13 mouse cellular contexts compared by ENCODE assay signal in the genomic region with DNA sequence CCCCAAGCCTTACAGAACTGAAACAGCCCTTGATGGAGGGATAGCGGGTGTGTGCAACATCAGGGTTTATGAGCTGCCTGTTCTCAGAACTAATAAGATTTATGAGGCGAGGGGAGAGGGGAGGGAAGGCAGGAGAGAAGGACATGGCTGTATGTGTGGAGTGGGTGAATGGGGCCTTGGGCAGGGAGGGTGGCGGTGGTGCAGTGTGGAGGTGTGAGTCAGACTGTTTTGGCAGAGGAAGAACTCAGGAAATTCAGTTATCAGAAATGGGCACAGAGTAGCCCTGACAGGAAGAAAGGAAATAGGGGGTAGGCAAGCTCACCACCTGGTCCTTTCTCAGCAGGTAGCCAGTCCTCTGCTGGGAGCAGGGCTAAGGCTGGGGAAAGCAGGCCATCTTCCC. TPM values are rescaled to one million over a fixed set of nuclear protein-coding genes. Genes with fewer than 3 reads are reported as not detected.
DNase-seq lines count a peak whose midpoint lies in the region; ATAC-seq and TF ChIP-seq lines count a peak whose summit lies in the region.
"Had no signal": no experiment of that assay in that cellular context is flagged by ENCODE, and none has a peak within 500 bp of the region (broad histone marks: within the 10 kb centered on the region; RNA-seq: fewer than 3 reads in every experiment).

No protein-coding gene starts in this region.

- 48% methylated on average over 3 of the region's 3 CpGs for WGBS in intestine, postnatal 0 days
- WGBS in intestine, embryonic 15.5 days = 52% methylated on average over 3 of the region's 3 CpGs

- CTCF ChIA-PET in Patski (lab: Charles Lee) = interaction anchor here (1.0 to 2.9 kb wide), 2 partner anchors 14 to 130 kb away, joined by 3 to 9 read pairs; no protein-coding TSS in a partner anchor

- no peak for TF ChIP-seq CTCF in intestine, postnatal 0 days (IDR thresholded peaks at IDR 0.05; ENCODE audit: low read depth)
- no peak for TF ChIP-seq CTCF in Patski (IDR thresholded peaks at IDR 0.05)

- no peak overlapping the region for H3K27ac ChIP-seq in intestine, postnatal 0 days (ENCODE audit: low read depth, low read length)
- H3K27ac ChIP-seq in intestine, embryonic 15.5 days = no peak overlapping the region
- H3K27ac ChIP-seq: embryonic facial prominence, embryonic 15.5 days; hindbrain, postnatal 0 days had no signal

- H3K4me1 ChIP-seq in intestine, postnatal 0 days (replicated peaks; ENCODE audit: control insufficient read depth, insufficient read depth, low read length) = no peaks in the 10 kb centered on the region; the same call in 1 of the 2 replicates
- peaks cover 16% of the 10 kb centered on the region for H3K4me1 ChIP-seq in intestine, embryonic 15.5 days (replicated peaks)
- H3K4me1 ChIP-seq in megakaryocyte, embryonic 14.5 days = peaks cover 87% of the 10 kb centered on the region

- H3K4me3 ChIP-seq in intestine, postnatal 0 days (ENCODE audit: low read depth, low read length) = no peak overlapping the region
- no peak overlapping the region for H3K4me3 ChIP-seq in intestine, embryonic 15.5 days (replicated peaks)
- peak overlapping the region; percentile 82 for H3K4me3 ChIP-seq in megakaryocyte, embryonic 14.5 days (replicated peaks)
- H3K4me3 ChIP-seq: embryonic facial prominence, embryonic 15.5 days had no signal

- no peak overlapping the region for H3K4me2 ChIP-seq in intestine, postnatal 0 days (replicated peaks; ENCODE audit: low read depth)
- H3K4me2 ChIP-seq in intestine, embryonic 15.5 days (replicated peaks) = no peak overlapping the region
- H3K4me2 ChIP-seq: embryonic facial prominence, embryonic 15.5 days had no signal

- H3K27me3 ChIP-seq in intestine, postnatal 0 days (replicated peaks; ENCODE audit: control insufficient read depth, insufficient read depth, low read length) = no peaks in the 10 kb centered on the region
- H3K27me3 ChIP-seq in intestine, embryonic 15.5 days (replicated peaks) = no peaks in the 10 kb centered on the region
- H3K27me3 ChIP-seq in Patski = no peaks in the 10 kb centered on the region
- H3K27me3 ChIP-seq in megakaryocyte, embryonic 14.5 days (replicated peaks) = no peaks in the 10 kb centered on the region
- H3K27me3 ChIP-seq: embryonic facial prominence, embryonic 15.5 days had no signal

- ATAC-seq in intestine, postnatal 0 days = peak; percentile 38; the same call in 1 of the 2 replicates
- no peak; the same call in 1 of the 2 replicates for ATAC-seq in intestine, embryonic 15.5 days
- ATAC-seq in Patski = peak; percentile 86
- ATAC-seq: hindbrain, postnatal 0 days; lung, postnatal 0 days had no signal

- H3K36me3 ChIP-seq in intestine, postnatal 0 days (ENCODE audit: control insufficient read depth, insufficient read depth) = no peaks in the 10 kb centered on the region
- no peaks in the 10 kb centered on the region for H3K36me3 ChIP-seq in intestine, embryonic 15.5 days
- peaks cover 14% of the 10 kb centered on the region for H3K36me3 ChIP-seq in megakaryocyte, embryonic 14.5 days (replicated peaks; ENCODE audit: low read length)
- H3K36me3 ChIP-seq: embryonic facial prominence, embryonic 15.5 days had no signal

- DNase-seq in Patski (ENCODE audit: low read depth, low spot score) = no peak
- DNase-seq in cerebellum, adult 9-11 months = peak; percentile 80
- DNase-seq in thymus, postnatal 36 days = no peak
- no peak for DNase-seq in ovary, postnatal 36 days (ENCODE audit: low spot score)
- no peak for DNase-seq in frontal cortex, adult 2 months (ENCODE audit: extremely low spot score in 1 of 2, low spot score in 1 of 2)
- DNase-seq: heart, adult 18-20 months; spleen, adult 18-20 months had no signal

- no peak overlapping the region for H3K9ac ChIP-seq in intestine, postnatal 0 days (ENCODE audit: low read depth, low read length)
- no peak overlapping the region for H3K9ac ChIP-seq in intestine, embryonic 15.5 days
- H3K9ac ChIP-seq: embryonic facial prominence, embryonic 15.5 days had no signal

- POLR2A ChIA-PET in Patski (lab: Charles Lee) = interaction anchor here (1.6 kb wide), 1 partner anchor 12 kb away, joined by 8 read pairs; no protein-coding TSS in a partner anchor

- in situ Hi-C loops in Patski (cut with MboI; ENCODE audit: low pct_unique_long_range_greater_than_20kb) = no loop called here

- no peaks in the 10 kb centered on the region for H3K9me3 ChIP-seq in intestine, postnatal 0 days (ENCODE audit: control insufficient read depth)
- no peaks in the 10 kb centered on the region for H3K9me3 ChIP-seq in intestine, embryonic 15.5 days
- no peaks in the 10 kb centered on the region for H3K9me3 ChIP-seq in megakaryocyte, embryonic 14.5 days
- H3K9me3 ChIP-seq: embryonic facial prominence, embryonic 15.5 days had no signal

RNA-seq across cellular contexts. Expression of gene Med13l, which starts 13.8 kb away (rescaled TPM):
- 5.1 and 5.8 TPM in 2 replicates for polyA plus RNA-seq in intestine, postnatal 0 days (2015; fragmentation: Nextera tagmentation; extraction: Ambion mirVana)
- 9.7 and 10.0 TPM in 2 replicates for polyA plus RNA-seq in intestine, embryonic 15.5 days (2015; fragmentation: Nextera tagmentation; extraction: Ambion mirVana)
- polyA plus RNA-seq in Patski (2021) = 35.3 TPM
- polyA plus RNA-seq in megakaryocyte, embryonic 14.5 days (2012; ENCODE audit: insufficient read depth, low replicate concordance) = 3.6 and 10.3 TPM in 2 replicates
- 29.3 and 30.9 TPM in 2 replicates for polyA plus RNA-seq in frontal cortex, adult 2 months (2012; rRNA removed)
